Mouse (Mus musculus) colon, adult 2 months (tissue): ENCODE results near the gene Pcgf3. TPM values are rescaled to one million over a fixed set of nuclear protein-coding genes. Genes with fewer than 3 reads are reported as not detected.

Experiments
- polyA plus RNA-seq: library from polyadenylated mRNA; depleted of rRNA; stranded (reverse); fragments of >200 nt; gene quantifications from 2 replicates; pipeline ENCODE4 v1.2.3, GENCODE M21; 2012; rRNA removed

Pcgf3 gene
- polyA plus RNA-seq: 8.4 and 8.8 TPM in 2 replicates

DNA sequence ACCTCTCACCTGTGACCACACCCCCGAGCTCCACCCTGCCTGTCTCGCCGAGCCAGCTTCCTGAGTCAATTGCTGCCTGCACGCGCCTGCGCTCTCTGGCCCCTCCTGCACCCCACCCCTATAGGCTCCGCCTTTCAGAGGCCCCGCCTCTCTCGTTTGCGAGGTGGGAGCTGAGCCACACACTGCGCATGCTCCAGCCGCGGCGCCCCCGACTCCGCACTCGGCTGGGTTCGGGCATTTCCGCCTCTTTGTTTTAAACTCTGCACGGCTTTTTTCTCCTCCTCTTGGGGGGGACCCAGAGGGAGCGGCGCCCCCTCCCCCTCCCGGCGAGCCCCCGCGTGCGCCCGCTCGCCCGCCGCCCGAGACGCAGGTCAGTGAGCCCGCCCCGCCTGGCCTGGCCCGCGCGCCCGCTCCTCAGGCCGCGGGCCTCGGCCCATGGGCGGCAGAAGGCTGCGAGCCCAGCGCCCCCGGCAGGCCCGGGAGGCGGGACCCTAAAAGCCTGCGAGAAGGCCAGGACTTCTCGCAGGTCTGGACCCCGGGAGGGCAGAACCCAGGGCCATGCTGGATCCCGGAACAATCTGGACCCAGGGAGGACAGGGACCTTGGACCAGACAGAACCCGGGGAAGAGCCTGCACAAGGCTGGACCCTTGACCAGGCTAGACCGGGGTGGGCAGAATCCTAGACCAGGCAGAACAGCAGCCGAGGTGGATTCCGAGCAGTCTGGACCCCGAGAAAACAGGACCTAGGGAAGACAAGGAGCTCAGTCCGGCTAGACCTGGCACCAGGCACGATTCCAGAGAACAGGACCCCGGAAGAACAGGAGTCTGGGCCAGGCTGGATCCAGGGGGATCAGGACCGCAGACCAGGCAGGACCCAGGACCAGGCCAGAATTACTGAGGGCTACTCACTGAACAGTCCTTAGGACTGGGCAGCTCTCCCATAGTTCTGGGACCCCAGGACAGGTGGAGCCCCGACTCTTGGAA, at the start of gene Pcgf3:
TSS of gene Pcgf3 (plus strand) at position 151 of the 984 bp plus-strand sequence.

DNA sequence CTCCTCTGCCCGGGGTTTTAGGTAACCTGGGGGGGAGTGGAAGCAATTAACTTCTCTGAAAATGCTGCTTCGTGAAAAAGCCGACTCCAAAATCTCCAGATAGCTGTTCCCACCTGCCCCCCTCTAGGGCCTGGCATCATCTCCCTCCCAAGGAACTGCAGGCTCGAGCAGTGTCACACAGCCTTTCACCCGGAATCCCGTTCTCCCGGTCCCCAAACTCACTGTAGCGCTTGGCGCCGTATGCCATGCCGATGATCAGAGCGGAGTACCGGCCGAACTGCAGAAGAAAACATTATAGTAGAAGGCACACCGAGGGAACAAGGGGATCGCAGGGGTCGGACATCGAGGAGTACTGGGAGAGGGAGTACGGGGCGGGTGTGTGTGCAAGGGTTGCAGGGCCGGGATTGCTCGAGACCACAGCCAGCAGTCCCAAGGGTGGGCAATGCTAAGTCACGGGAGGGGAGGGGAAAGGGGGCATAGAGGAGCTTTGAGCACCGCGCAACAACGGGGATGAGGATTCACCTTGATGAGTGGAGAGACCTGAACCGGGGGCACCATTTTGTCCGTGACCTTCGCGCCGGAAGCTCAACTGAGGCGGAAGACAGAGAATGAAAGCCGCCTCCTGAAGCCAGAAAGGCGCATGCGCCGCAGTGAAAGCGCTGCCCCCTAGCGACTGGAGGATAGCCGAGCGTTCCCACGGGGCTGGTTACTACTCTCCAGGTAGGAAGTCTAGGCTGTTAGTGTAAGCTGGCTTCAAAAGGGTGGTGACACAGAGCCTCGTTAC, 27.0 kb upstream of the Pcgf3 start, which contains the start of gene Atp5k:
TSS of gene Atp5k (minus strand) at position 645 of the 784 bp plus-strand sequence.

GRCm38 (mm10) chr5:108448785-108449668, 12.0 kb upstream of the Pcgf3 start, which contains the start of gene Mfsd7a:
Gene Mfsd7a (minus strand): TSS chr5:108448891.

GRCm38 (mm10) chr5:108549489-108550206, 88.6 kb downstream of the Pcgf3 start, which contains the start of gene Cplx1:
Gene Cplx1 (minus strand): TSS chr5:108550024.

Other genes starting within 250 kb of the Pcgf3 start
- 16.5 and 19.6 TPM in 2 replicates for gene Dr1, start 192.3 kb upstream of the Pcgf3 start, polyA plus RNA-seq
- gene Pigg, start 148.6 kb upstream of the Pcgf3 start, polyA plus RNA-seq: 5.3 and 7.8 TPM in 2 replicates
- gene Gm42517, start 93.3 kb upstream of the Pcgf3 start, polyA plus RNA-seq: 2.1 and 2.5 TPM in 2 replicates
- gene Pde6b, start 72.8 kb upstream of the Pcgf3 start, polyA plus RNA-seq: not detected in 2 replicates
- 56.9 and 60.5 TPM in 2 replicates for gene Atp5k, start 26.8 kb upstream of the Pcgf3 start, polyA plus RNA-seq
- 18.9 and 22.7 TPM in 2 replicates for gene Mfsd7a, start 12.3 kb upstream of the Pcgf3 start, polyA plus RNA-seq
- 0.57 and 1.0 TPM in 2 replicates for gene Cplx1, start 88.8 kb downstream of the Pcgf3 start, polyA plus RNA-seq
- gene Gak, start 168.5 kb downstream of the Pcgf3 start, polyA plus RNA-seq: 143 and 144 TPM in 2 replicates
- 25.3 and 35.8 TPM in 2 replicates for gene Tmem175, start 168.5 kb downstream of the Pcgf3 start, polyA plus RNA-seq
- 21.5 and 23.5 TPM in 2 replicates for gene Idua, start 199.1 kb downstream of the Pcgf3 start, polyA plus RNA-seq
- gene Dgkq, start 208.4 kb downstream of the Pcgf3 start, polyA plus RNA-seq: 42.2 and 43.3 TPM in 2 replicates
- 0.05 and 0.29 TPM in 2 replicates for gene Slc26a1, start 214.3 kb downstream of the Pcgf3 start, polyA plus RNA-seq
- gene Fgfrl1, start 231.2 kb downstream of the Pcgf3 start, polyA plus RNA-seq: 39.2 and 40.7 TPM in 2 replicates